9 mouse cellular contexts compared by ENCODE assay signal in the genomic region with DNA sequence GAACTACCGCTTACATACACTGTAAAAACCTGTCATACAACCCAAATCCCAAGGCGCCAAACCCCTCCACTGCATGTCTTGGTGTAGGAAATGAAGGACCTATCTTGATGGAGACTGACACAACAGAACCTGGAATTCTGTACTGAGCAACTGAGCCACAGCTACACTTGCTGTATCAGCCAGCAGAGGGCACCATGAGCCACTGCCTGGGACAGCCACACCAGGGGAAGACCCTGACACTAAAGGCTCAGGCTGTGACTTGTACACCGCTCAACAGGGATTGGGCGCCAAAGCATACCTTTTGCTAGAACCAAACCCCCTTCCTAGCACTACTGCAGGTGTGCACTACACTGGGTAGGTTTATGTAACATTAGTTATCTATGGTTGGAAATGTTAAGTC.
A peak's percentile ranks its signal among the peaks of the same experiment; 100 is the strongest.
DNase-seq lines count a peak whose midpoint lies in the region; ATAC-seq and TF ChIP-seq lines count a peak whose summit lies in the region.
"Had no signal": no experiment of that assay in that cellular context is flagged by ENCODE, and none has a peak within 500 bp of the region (broad histone marks: within the 10 kb centered on the region; RNA-seq: fewer than 3 reads in every experiment).

No protein-coding gene starts in this region.

- DNase-seq in B cell, adult 2 months, result peak; percentile 64 to 65
- DNase-seq in WW6 (ENCODE audit: low read depth, low spot score), result peak; percentile 38
- peak; percentile 79 for DNase-seq in embryo, embryonic 10.5 days (ENCODE audit: low spot score)
- peak; percentile 42 to 74 for DNase-seq in gastrocnemius, postnatal 4 days (ENCODE audit: low spot score in 2 of 2)
- DNase-seq in kidney, adult 9 months, result peak; percentile 70
- DNase-seq in limb, embryonic 14.5 days (ENCODE audit: low spot score), result peak; percentile 67
- peak; percentile 80 for DNase-seq in thymus, postnatal 25 days

- peaks cover 25% of the 10 kb centered on the region for H3K4me1 ChIP-seq in limb, embryonic 14.5 days (ENCODE audit: control insufficient read depth, insufficient read depth, low read length)
- H3K4me1 ChIP-seq in neural tube, embryonic 13.5 days (replicated peaks), result peaks cover 31% of the 10 kb centered on the region

- 78% methylated on average over 4 of the region's 4 CpGs for whole genome bisulfite sequencing in limb, embryonic 14.5 days
- 91% methylated on average over 4 of the region's 4 CpGs for whole genome bisulfite sequencing in neural tube, embryonic 13.5 days

- H3K27me3 ChIP-seq in limb, embryonic 14.5 days (ENCODE audit: control insufficient read depth, insufficient read depth, low read length), result no peaks in the 10 kb centered on the region
- no peaks in the 10 kb centered on the region for H3K27me3 ChIP-seq in neural tube, embryonic 13.5 days
- H3K27me3 ChIP-seq: embryonic facial prominence, embryonic 15.5 days had no signal

- H3K36me3 ChIP-seq in limb, embryonic 14.5 days (ENCODE audit: control insufficient read depth, insufficient read depth, low read length), result peaks cover 81% of the 10 kb centered on the region
- H3K36me3 ChIP-seq in neural tube, embryonic 13.5 days, result peaks cover 51% of the 10 kb centered on the region

- H3K4me3 ChIP-seq in limb, embryonic 14.5 days (replicated peaks; ENCODE audit: low read length), result no peak overlapping the region
- no peak overlapping the region for H3K4me3 ChIP-seq in neural tube, embryonic 13.5 days
- H3K4me3 ChIP-seq: embryonic facial prominence, embryonic 15.5 days had no signal

- no peak overlapping the region for H3K27ac ChIP-seq in limb, embryonic 14.5 days (replicated peaks; ENCODE audit: low read depth, low read length)
- no peak overlapping the region for H3K27ac ChIP-seq in neural tube, embryonic 13.5 days (replicated peaks)
- H3K27ac ChIP-seq: embryonic facial prominence, embryonic 15.5 days had no signal

- no peak overlapping the region for H3K9ac ChIP-seq in limb, embryonic 14.5 days (ENCODE audit: low read depth, low read length, severe bottlenecking)
- no peak overlapping the region for H3K9ac ChIP-seq in neural tube, embryonic 13.5 days
- H3K9ac ChIP-seq: embryonic facial prominence, embryonic 15.5 days had no signal

- TF ChIP-seq POLR2A in limb, embryonic 14.5 days (IDR thresholded peaks at IDR 0.05; ENCODE audit: borderline replicate concordance, extremely low read depth, insufficient read depth, insufficient read length), result no peak

- H3K9me3 ChIP-seq in limb, embryonic 14.5 days (ENCODE audit: control insufficient read depth, low read length), result no peaks in the 10 kb centered on the region
- no peaks in the 10 kb centered on the region for H3K9me3 ChIP-seq in neural tube, embryonic 13.5 days
- H3K9me3 ChIP-seq: embryonic facial prominence, embryonic 15.5 days had no signal

- ATAC-seq in limb, embryonic 14.5 days (ENCODE audit: low FRiP score, low read depth), result peak; percentile 62; the same call in 1 of the 2 replicates
- peak; percentile 60; the same call in 1 of the 2 replicates for ATAC-seq in neural tube, embryonic 13.5 days (ENCODE audit: low read depth)

- H3K4me2 ChIP-seq in limb, embryonic 14.5 days (replicated peaks; ENCODE audit: low read depth, low read length, severe bottlenecking), result no peak overlapping the region
- H3K4me2 ChIP-seq in neural tube, embryonic 13.5 days, result no peak overlapping the region
- H3K4me2 ChIP-seq: embryonic facial prominence, embryonic 15.5 days had no signal
